Mouse (Mus musculus) E14TG2a.4 (cell line): ENCODE results near the gene Cdk15.
A peak's percentile ranks its signal among the peaks of the same experiment; 100 is the strongest.

ENCODE experiments used
- H3K27me3 ChIP-seq: 2 replicates; pipeline ENCODE4 v1.6.1; 2014; ENCODE audit warnings: low read length, control low read depth; ENCODE audit not compliant: insufficient read depth
- H3K36me3 ChIP-seq: 2 replicates; pipeline ENCODE4 v1.6.1; 2014; ENCODE audit warnings: low read length, control low read depth; ENCODE audit not compliant: insufficient read depth
- H3K4me1 ChIP-seq: replicated peaks from 2 replicates; pipeline ENCODE4 v1.6.1; 2014; ENCODE audit warnings: low read depth, low read length, control low read depth
- H3K4me3 ChIP-seq: replicated peaks from 2 replicates; pipeline ENCODE4 v1.5.1; 2014; ENCODE audit warnings: mild to moderate bottlenecking, low read length
- H3K9me3 ChIP-seq: 2 replicates; pipeline ENCODE4 v1.6.1; 2014; ENCODE audit warnings: low read length, control low read depth
- CTCF ChIP-seq: conservative IDR thresholded peaks from 2 replicates; pipeline ENCODE4 v1.5.1; 2014; ENCODE audit warnings: low read length
- NANOG ChIP-seq: IDR thresholded peaks from 2 replicates; pipeline ENCODE4 v1.6.1; 2014; ENCODE audit warnings: borderline replicate concordance, low read length, mixed read lengths
- POU5F1 ChIP-seq: IDR thresholded peaks from 2 replicates; pipeline ENCODE4 v1.6.1; 2014; ENCODE audit warnings: low read length, borderline replicate concordance

The Cdk15 gene

DNA sequence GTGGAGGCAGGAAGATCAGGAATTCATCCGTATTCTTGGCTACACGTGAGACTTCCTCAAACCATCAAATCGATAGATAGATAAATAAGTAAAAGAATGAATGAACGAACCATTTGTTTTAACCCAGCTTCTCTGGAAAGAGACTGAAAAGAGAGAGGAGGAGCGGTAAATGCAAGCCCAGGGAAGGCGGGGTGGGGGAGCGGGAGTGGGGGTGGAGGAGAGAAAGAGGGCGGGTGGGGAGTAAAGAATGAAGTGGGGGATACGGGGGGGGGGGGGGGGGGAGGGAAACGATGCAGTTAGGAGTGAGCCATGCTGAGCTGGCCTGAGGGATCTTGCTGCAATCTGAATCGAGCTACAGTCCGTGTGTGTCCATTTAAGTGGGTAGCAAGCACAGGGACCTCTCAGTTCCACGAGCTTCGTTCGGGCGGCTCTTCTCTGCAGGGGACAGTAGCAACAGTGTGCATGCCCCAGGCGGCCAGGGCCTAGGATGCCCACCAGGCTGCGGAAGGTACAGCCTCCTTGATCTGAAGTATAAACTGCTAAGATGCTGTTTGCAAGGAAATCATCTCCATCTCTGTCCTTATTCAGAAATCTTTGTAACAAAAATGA lies 3.3 kb upstream of the Cdk15 start:
- no peaks in the 10 kb centered on the region for H3K27me3 ChIP-seq
- peaks cover 41% of the 10 kb centered on the region for H3K4me1 ChIP-seq
- H3K4me3 ChIP-seq, result no peak overlapping the region
- no peaks in the 10 kb centered on the region for H3K9me3 ChIP-seq
- TF ChIP-seq CTCF (no peak), POU5F1 (no peak), NANOG (no peak)
- no peaks in the 10 kb centered on the region for H3K36me3 ChIP-seq

DNA sequence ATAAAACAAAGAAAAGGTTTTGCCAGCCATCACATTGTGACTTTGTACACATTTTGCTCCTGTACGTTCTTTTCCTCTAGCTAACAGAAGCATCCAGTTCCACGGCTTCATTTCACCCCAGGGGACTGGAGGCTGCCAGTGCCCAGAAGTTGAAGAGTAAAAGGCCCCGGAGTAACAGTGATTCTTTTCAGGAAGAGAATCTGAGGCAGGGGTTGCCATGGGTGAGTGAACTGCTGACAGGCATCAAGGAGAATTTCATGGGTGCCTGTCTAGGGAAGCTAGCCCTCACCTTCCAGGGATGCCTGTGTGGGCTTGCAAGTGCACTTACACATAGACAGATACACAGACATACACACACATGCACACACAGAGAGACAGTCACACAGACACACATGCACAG lies 1.0 kb downstream of the Cdk15 start:
- H3K9me3 ChIP-seq, result no peaks in the 10 kb centered on the region
- no peak for TF ChIP-seq POU5F1
- no peak for TF ChIP-seq NANOG
- no peak for TF ChIP-seq CTCF
- no peak overlapping the region for H3K4me3 ChIP-seq
- peaks cover 58% of the 10 kb centered on the region for H3K4me1 ChIP-seq
- H3K36me3 ChIP-seq, result no peaks in the 10 kb centered on the region
- no peaks in the 10 kb centered on the region for H3K27me3 ChIP-seq

DNA sequence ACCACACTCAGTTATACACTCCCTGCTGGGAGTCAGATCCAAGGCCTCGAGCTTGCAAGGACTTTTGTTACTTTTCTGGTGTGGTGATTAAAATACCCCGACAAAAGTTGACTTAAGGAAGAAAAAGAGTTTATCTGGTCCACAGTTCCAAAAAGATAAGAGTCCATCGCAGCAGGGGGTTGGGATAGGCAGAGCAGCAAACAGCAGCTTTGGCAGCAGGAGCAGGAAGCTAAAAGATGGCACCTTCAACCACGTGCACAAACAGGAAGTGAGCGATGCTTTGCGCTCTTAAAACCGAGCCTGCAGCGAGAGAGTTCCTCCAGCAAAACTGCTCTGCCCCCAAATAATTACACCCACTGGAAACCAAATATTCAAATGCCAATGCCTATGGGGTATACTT lies 12.2 kb downstream of the Cdk15 start:
- Histone ChIP-seq H3K4me3 (no peak overlapping the region), H3K9me3 (no peaks in the 10 kb centered on the region), H3K4me1 (peaks cover 56% of the 10 kb centered on the region), H3K36me3 (no peaks in the 10 kb centered on the region), H3K27me3 (peaks cover 2% of the 10 kb centered on the region; the same call in 1 of the 2 replicates)
- TF ChIP-seq POU5F1, result no peak

DNA sequence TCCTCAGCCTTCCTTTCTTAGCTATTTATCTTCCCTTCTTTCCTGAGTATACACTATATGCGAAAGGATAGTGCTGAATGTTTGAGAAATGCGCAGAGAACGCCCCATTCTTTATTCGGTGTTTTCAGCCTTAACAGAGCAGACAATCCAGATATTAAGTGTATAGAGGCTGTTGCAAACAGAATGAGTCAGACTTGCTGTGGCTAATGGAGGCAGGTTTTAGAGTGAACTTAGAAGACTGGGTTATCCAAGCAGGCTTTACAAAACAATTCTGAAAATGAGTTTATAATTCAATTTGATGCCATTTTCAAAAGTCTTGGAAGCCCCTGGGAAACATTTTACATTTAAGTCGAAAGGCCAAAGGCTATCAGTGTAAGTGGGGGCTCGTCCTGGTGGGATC lies 12.8 kb downstream of the Cdk15 start:
- Histone ChIP-seq H3K9me3 (no peaks in the 10 kb centered on the region), H3K36me3 (no peaks in the 10 kb centered on the region), H3K27me3 (peaks cover 2% of the 10 kb centered on the region; the same call in 1 of the 2 replicates), H3K4me1 (peaks cover 50% of the 10 kb centered on the region), H3K4me3 (no peak overlapping the region)
- TF ChIP-seq POU5F1 (no peak), CTCF (no peak), NANOG (no peak)

DNA sequence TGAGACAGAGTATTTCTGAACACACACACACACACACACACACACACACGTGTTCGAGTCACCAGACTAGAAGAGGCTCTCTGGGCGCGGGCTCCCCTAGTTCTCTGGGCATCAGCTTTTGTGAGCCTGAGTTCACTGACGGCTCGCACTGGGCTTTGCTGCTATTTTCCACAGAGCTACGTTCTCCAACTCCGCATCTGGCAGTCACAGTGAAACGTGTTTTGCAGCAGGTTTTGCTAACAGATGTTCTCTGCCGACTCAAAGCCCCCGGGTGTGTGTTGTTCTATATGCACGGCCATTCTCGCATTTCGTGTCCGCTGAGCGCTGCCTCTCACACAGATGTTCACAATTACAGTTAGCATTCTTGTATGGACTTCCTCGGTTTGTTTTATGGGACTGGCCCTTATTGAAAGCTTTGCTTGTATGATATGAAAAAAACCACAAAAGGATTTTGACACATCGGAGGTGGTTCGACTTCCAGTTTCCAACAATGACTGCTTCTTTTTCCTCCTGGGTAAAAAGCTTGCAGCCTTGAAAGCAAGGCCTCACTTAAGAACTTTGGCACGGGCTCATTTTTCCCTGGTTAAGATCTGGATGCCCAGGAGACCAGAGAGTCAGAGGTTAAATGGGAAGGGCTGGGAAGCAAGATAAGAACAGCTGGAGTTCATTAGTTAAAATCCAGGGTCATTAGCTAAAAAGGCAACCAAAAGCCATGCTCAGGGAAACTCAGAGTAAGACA lies 13.4 kb downstream of the Cdk15 start:
- peaks cover 2% of the 10 kb centered on the region; the same call in 1 of the 2 replicates for H3K27me3 ChIP-seq
- no peak for TF ChIP-seq NANOG
- no peak for TF ChIP-seq CTCF
- no peak for TF ChIP-seq POU5F1
- no peaks in the 10 kb centered on the region for H3K9me3 ChIP-seq
- no peak overlapping the region for H3K4me3 ChIP-seq
- peaks cover 48% of the 10 kb centered on the region for H3K4me1 ChIP-seq
- H3K36me3 ChIP-seq, result no peaks in the 10 kb centered on the region

DNA sequence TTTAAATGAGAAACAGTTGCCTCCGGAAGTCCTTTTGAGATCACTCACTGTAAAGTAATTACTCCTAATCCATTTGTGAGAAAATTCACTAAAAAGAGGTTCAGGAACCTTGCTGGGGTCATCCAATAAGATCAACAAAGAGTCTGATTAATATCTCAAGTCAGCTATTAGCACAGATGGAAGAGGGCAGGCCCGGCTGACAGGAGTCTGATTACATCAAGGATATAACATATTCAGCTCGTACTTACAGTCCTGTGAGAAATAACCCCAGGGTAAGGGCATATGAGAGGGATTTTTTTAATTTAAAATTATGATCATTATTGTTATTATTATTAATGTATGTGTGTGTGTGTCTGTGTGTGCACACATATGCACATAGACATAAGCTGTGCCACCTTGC lies 15.5 kb downstream of the Cdk15 start:
- TF ChIP-seq POU5F1 (no peak), CTCF (no peak), NANOG (no peak)
- H3K36me3 ChIP-seq, result no peaks in the 10 kb centered on the region

DNA sequence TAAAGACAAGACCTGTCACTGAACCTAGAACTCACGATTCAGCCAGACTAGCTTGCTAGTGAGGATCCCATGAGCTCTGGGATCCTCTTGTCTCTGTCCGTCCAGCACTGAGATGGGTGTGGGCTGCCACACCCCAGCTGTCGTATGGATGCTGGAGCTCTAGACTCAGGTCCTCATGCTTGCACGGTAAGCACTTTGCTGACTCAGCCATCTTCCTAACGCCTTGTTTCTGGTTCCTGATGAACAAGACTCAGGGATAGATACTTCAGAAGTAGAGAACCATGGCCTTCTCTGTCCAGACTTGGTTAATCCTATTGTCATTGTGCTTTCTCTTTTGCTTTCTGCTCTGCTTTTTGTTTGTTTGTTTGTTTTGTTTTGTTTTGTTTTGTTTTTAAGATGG lies 29.2 kb downstream of the Cdk15 start:
- TF ChIP-seq CTCF (no peak), NANOG (no peak), POU5F1 (no peak)
- no peak overlapping the region for H3K4me3 ChIP-seq
- no peaks in the 10 kb centered on the region for H3K9me3 ChIP-seq
- 0 out of 2 replicates have a peak, but pooled peaks cover 2% of the 10 kb centered on the region for H3K27me3 ChIP-seq
- peaks cover 2% of the 10 kb centered on the region; the same call in 1 of the 2 replicates for H3K4me1 ChIP-seq
- no peaks in the 10 kb centered on the region for H3K36me3 ChIP-seq

More for the DNA sequence above, 15.5 kb downstream of the Cdk15 start:
- Histone ChIP-seq H3K4me3 (no peak overlapping the region), H3K27me3 (peaks cover 2% of the 10 kb centered on the region; the same call in 1 of the 2 replicates), H3K9me3 (no peaks in the 10 kb centered on the region), H3K4me1 (peaks cover 34% of the 10 kb centered on the region)

DNA sequence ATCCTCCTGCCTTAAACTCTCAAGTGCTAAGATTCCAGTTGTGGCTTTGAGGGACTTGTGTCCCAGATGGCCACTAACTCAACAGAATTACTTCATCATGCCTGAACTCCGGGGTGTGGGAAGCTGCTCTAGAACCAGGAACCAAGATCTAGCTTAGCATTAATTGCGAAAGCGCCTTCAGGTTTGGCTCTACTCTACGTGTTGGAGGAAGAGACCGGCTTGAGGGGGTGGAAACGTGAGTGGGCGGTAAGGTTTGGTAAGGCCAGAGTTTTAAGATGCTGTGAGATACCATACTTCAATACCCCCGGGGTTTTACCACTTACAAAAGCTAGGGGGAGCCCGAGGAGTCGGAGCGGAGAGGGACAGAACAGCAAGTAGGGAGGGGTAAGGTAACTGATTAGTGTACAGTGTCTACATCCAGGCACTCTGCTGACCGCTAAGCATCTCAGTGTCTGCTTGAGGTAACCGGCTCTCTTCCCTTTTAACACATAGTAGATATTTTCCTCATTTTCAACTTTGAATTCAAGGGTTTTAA lies 29.7 kb downstream of the Cdk15 start:
- no peak overlapping the region for H3K4me3 ChIP-seq
- TF ChIP-seq POU5F1 (no peak), CTCF (peak; percentile 59)
- H3K4me1 ChIP-seq, result peaks cover 2% of the 10 kb centered on the region; the same call in 1 of the 2 replicates
- H3K9me3 ChIP-seq, result no peaks in the 10 kb centered on the region
- no peaks in the 10 kb centered on the region for H3K36me3 ChIP-seq
- 0 out of 2 replicates have a peak, but pooled peaks cover 2% of the 10 kb centered on the region for H3K27me3 ChIP-seq

DNA sequence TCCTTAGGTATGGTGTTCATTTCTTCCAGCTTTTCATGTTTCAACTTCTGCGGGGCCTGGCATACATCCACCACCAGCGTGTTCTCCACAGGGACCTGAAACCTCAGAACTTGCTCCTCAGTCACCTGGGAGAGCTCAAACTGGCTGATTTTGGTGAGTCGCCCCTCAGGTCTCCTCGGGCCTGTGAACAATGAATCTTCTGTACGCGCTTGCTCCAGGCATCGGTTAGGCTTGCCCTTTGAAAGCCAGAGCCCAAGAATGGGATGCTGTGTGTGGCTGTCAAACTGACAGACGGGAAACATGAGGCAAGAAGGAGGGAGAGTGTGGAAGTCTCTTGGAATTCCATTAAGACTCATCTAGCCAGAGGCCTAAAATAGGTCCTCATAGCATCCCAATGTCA lies 31.0 kb downstream of the Cdk15 start:
- Histone ChIP-seq H3K36me3 (no peaks in the 10 kb centered on the region), H3K4me3 (no peak overlapping the region), H3K9me3 (no peaks in the 10 kb centered on the region), H3K27me3 (0 out of 2 replicates have a peak, but pooled peaks cover 2% of the 10 kb centered on the region), H3K4me1 (peaks cover 2% of the 10 kb centered on the region; the same call in 1 of the 2 replicates)
- no peak for TF ChIP-seq NANOG
- TF ChIP-seq CTCF, result no peak
